Mouse (Mus musculus): ENCODE results near the gene Oaz1.

DNA sequence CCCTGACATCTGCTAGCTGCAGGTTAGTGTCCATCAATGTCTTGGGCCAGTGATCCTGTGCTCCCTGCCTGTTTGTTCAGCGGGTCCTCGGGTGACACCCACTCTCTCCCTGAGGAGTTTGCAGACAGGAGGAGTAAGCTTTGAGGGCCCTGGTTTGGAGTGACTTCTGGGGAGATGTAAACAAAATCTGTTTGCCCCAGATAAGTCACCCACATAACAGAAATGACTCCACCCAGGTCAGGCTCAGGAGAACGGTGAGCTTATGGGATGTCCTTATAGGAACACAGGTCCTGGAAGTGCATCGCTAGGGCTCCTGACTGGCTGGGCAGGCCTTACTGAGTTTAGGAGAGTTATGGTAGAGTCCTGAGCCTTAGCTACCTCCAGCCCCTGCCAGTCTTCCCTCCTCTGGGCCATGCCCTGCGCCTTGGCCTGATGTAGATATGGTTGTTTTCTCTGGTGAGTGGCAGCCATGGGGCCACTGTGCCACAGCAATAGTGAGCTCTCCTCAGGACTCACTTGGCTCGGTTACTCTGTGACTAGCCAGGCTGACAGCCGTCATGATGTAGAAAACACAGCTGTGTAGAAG is 32.0 kb downstream of the Oaz1 start:
- no peak for TF ChIP-seq POLR2A (IDR thresholded peaks at IDR 0.05; ENCODE audit: low read depth, low read length)
- no peak for TF ChIP-seq CTCF (IDR thresholded peaks at IDR 0.05; ENCODE audit: borderline replicate concordance, insufficient read depth, low read length)

Data from embryonic fibroblast, embryonic 13.5 days (primary cell).